Mouse (Mus musculus) granulocyte monocyte progenitor cell, adult 5-6 weeks (primary cell): ENCODE data around the gene Pgp. TPM values are rescaled to one million over a fixed set of nuclear protein-coding genes. Genes with fewer than 3 reads are reported as not detected.

Source experiments
- ATAC-seq: replicated peaks from 2 replicates; pipeline ENCODE4 v1.8.0; 2016; ENCODE audit warnings: mild to moderate bottlenecking, moderate TSS enrichment, inconsistent platforms; ENCODE audit not compliant: poor library complexity, severe bottlenecking
- total RNA-seq, 2 experiments: library from RNA; stranded (forward) in 1 of 2; stranded (reverse) in 1 of 2; fragments of 200-712, 200-1000 nt in 1 of 2; fragments of >200 nt in 1 of 2; fragmentation: Nextera tagmentation in 1 of 2; gene quantifications; 2 replicates each; pipeline ENCODE4 v1.2.3; 2014 to 2017

Gene Pgp
- total RNA-seq, 2 experiments from 2014 or later, result 11.6 to 25.4 TPM

DNA sequence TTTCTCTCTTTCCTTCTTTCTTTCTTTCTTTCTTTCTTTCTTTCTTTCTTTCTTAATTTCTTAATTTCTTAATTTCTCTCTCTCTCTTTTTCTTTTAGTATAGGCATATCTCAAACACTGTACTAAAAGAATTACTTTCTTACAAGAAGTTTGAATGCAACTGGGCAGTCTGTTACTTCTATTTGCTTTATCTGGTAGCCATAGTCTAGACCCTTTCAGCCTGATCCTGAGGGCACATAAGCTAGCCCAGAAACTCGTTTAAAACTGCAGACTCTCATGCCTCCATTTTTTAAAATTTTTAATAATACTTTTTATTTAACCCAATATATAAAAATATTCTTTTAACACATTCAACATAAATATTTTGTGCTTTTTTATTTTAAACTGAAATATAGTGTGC is 9.2 kb downstream of the Pgp start:
- no peak for ATAC-seq

DNA sequence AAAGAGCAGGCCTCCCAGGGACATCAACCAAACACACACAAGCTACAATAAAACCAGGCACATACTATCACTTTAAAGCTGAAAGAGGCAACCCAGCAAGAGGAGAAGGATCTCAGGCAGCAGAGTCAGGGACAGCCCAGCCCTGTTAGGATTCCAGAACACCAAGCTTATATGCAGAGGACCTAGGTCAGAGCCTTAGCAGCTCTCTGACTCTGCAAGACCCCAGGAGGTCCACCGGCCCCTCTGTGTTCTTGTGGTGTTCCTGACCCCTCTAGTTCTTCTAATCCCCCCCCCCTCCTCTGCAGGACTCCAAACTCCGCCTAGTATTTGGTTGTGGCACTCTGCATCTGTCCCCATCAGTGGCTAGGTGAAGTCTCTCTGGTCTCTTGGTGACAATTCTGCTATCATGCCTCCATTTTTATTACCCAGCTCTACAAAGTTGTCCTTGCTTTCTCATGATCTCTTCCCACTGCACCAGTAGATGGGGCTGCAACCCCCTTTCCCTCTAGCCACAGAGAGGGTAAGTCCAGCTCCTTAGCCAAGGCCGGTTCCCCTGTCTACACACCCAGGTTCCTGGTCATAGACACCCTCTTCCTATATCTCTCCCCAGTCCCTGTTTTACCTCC is 10.1 kb downstream of the Pgp start:
- peak; percentile 39 for ATAC-seq

DNA sequence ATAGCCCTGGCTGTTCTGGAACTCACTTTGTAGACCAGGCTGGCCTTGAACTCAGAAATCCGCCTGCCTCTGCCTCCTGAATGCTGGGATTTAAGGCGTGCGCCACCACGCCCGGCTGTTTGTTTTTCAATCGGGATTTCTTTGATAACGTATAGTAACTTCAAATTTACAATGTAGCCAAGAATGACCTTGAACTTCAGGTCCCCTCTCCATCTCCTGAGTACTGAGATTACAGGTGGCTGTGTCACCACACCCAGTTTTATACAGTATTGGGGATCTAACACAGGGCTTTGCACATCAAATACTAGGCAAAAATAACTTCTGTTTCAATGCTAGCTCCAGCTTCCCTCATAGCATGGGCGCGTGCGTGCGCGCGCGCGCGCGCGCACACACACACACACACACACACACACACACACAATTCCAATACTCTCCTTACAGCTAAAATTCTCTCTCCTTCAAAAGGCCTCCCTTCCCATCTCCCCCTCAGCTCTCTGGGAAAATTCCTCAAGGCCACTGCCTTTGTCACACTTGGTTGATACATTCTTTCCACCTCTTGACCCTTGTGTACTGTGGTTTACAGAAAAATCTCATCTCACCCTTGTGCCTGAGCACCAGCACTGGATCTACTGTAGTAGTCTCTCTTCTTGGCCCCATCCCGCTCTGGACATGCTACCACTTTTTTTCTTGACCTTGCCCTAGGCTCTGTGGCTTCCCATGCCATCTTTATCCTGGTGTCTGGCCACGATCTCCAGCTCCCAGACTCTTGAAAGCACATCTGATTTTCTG is 11.0 kb downstream of the Pgp start:
- no peak for ATAC-seq

DNA sequence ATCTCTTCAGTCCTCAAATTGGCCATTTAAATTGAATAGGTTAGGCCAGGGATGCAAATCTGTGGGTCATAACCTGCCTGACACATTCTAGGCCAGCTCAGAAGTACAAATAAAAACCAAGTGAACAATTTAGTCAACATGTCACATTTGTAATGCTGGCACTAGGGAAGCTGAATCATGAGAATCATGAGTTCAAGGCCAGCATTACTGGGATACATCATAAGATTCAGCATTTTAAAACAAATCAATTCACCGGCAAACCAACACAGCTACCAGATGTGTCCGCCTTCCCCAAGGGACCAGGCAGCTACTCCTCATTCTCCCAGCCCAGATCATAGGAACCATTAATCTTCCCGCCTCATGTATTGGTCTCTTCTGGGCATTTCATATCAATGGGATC is 13.3 kb downstream of the Pgp start:
- no peak for ATAC-seq

DNA sequence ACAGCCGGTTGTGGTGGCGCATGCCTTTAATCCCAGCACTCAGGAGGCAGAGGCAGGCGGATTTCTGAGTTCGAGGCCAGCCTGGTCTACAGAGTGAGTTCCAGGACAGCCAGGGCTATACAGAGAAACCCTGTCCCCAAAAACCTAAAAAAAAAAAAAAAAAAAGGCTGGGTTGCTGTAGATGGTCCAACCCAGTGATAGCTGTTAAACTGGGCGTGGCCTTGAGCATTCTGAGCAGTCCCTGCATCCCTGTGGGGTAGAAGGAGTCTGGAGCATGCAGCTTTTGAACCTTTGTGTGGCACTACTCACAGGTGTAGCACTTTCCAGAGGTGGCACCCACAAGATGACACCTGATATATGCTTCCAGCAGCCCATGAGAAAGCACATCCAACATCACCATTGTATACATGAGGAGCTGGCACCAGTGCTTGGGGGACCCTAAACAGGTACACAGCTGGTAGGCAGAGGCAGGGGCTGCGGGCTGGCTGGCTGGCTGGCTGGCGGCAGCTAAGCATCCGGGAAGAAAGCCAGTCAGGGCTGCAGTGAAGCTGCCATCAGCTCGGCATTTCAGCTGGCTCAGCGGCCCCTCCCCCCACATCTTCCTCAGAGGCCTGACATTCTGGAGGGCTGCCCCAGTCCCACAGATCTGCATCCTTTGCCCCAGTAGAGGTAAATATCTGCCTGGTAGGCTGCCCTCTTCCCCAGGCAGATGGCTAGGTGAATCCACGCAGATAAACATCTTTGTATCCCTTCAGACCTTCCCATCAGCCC is 15.1 kb downstream of the Pgp start:
- ATAC-seq, result no peak

DNA sequence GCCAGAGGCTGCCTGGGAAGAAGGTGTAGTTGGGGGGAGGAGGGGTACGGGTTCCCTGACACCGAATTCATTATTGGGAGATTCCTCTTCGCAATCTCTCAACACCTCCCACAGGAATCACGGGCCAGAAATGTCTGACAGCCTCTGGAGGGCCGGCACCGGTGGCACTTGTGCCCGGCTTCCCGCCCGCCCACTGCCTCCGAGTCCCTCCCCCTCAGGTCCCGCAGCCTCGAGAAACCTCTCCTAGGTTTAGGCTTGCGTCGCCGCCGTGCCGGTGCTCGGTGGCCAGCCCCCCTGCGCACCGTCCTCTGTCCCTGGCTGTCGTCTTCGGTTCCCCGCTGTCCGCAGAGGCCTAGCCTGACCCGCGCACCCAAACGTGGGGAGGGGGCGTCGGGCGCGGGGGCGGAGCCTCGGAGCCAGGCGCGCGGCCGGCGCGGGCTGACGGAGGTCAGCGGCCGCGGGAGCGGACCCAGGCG is 18.0 kb downstream of the Pgp start, which contains the start of gene Caskin1:
Gene Caskin1, plus strand, starts transcription at position 416 of the 476 bp plus-strand sequence.
- peak; percentile 32 for ATAC-seq

DNA sequence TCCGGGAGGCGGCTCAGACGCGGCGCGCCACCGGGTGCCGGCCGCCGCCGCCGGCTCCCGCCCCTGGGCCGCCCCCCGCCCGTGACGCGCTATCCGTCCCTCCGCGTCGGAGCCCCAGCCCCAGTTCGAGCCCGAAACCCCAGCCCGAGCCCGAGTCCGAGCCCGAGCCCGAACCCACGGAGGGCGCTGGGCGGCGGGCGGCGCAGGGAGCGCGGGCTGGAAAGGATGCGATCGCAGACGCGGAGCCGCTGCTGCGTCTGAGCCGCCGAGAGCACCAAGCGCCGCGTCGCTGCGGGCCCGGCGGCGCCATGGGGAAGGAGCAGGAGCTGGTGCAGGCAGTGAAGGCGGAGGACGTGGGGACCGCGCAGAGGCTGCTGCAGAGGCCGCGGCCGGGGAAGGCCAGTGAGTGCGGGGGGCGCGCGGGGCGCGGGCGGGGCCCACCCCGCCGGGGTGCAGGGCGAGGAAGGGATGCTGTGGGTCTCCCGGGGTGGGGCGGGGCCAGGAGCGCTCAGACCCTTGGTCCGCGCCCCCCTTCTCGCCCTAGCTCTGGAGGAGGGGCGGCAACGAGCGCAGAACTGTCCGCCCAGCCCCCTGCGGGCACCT is 18.6 kb downstream of the Pgp start:
- ATAC-seq, result peak; percentile 38

DNA sequence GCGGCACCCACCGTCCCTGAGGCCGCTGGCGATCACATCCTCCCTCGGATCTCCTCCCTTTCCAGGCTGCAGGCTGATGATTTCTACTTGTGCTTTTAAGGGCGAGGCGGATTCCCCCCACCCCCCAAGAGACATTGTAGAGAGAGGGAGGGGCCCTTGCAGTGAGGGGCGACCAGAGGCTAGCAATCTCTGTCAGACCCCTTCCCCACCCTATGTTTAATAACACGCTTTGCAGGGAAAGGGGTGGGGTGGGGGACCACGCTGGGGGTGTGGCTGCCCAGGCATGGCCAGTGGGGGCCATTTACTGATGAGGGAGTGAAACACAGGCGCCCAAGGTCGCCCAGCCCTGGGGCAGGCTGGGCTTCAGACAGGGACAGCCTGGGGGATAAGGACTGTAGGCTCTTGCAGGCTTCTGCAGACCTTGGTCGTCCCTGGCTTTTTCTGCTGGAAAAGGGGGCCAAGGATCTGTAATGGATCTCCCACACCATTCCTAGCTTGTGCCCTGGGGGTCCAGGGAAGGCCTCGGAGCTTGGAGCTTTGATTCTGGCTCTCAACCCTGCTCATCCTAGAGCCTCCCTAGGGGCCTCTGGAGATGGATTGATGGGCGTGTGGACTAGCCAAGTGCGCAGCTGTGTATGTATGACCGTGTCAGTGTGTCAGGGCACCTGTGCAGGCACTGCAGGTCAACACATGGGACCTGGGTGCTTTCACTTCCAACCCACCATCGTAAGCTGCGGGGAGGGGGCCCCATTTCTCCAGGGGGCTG is 19.3 kb downstream of the Pgp start:
- ATAC-seq, result no peak

DNA sequence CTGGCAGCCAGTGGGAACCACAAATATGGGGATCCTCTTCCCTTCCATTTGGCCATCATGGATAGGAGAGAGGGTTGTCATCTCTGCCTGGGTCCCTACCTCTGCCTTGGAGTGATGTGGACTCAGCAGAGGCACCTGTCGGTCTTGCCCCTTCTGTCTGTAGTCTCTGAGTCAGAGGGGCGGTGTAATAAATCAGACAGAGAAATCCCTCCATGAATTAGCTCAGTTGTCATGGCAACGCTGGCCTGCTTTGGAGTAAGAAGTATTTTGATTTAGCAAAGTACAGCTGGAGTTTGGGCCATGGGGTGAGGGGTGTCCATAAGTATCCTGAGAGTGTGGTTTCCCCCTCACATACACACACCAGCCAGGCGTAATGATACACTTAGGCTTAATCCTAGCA is 20.2 kb downstream of the Pgp start:
- no peak for ATAC-seq

DNA sequence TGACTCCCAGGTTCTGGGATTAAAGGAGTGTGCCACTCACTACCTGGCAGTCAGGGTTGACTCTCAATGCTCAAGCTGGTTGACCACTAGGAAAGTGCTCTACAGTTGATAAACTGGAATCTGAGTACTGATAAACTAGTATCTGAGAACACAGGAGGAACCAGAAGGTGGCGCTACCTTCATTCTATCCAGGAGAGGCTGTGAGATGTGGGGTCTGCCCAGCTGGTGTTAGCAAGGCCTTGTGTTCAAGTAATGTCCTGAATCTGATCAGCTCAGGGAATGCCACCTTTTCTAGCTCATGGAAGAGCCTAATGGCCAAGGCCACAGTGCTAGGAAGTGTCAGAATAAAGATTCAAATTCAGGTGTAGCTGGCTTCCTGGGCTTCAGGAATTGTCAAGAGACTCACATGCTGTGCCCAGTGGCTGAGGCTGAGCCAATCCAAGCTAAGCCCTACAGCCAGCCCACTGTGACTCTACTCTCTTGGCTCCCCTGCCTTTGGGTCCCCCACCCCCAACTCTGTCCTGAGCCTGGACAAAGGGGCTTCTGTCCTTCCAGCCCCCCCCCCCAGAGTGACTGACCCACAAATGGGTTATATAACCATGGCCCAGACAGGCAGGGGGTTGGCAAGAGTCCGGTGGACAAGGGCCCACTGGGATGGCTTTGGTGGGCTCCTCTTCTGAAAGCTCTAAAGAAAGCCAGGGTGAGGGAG is 24.6 kb downstream of the Pgp start:
- peak; percentile 58 for ATAC-seq

DNA sequence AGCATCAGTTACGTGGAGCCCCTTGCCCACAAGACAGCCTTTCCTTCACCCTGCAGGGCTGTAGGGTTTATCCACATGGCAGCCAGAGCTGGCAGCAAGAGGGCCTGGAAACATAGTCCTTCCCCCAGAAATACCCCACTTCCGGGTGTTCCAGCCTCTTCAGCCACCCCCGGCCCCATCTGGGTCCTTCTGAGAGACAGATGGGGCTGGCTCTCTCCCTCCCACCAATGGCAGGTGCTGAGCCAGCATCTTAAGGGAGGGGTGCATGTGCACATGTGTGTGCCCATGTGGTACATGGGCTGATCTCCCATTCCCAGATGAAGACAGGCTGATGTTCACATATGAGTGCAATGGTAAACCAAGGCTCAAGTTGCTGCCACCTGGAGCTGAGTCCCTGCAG is 25.3 kb downstream of the Pgp start:
- ATAC-seq, result no peak

DNA sequence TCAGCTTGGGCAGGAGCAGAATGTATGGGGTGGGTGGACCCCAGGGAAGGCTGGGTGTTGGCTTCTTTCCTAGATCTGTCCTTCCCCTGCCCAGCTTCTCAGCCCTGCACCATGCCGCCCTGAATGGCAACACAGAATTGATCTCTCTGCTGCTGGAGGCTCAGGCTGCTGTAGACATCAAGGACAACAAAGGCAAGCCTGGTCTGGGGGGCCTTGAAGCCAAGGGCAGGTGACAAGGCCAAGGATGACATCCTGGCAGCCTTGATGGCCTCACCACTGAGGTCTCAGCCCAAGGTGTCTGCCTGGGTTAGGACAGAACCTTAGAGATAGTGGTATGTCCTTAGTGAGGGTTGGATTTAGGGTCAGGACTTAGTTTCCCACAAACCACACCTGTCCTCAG is 25.8 kb downstream of the Pgp start:
- ATAC-seq, result no peak

DNA sequence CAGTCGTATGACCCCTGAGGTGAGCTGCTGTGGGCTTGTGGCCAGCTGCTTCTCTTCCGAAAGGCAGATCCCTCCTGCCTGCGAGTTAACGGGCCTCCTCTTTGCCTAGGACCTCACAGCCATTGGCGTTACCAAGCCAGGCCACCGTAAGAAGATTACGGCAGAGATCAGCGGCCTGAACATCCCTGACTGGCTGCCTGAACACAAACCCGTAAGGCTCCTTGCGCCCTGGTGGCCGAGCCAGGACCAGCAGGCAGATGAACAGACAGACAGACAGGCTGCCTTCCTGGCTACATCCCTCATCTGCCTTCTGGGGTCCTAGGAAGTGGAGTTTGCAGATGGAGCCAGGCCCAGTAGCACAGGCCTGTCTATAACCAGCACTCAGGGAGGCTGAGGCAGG is 32.0 kb downstream of the Pgp start:
- ATAC-seq, result peak; percentile 36; the same call in 1 of the 2 replicates

DNA sequence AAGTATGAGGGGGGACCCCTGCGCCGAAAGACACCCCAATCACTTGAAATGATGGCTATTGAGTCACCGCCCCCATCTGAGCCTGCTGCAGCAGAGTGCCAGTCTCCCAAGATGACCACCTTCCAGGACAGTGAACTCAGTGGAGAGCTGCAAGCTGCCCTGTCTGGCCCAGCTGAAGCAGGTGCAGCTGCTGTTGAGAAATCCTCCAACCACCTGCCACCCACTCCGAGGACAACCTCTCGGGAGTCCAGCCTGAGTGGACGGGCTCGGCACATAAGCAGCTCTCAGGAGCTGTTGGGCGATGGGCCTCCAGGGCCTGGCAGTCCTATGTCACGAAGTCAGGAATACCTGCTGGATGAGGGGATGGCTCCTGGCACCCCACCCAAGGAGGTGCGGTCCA is 33.9 kb downstream of the Pgp start:
- no peak for ATAC-seq

DNA sequence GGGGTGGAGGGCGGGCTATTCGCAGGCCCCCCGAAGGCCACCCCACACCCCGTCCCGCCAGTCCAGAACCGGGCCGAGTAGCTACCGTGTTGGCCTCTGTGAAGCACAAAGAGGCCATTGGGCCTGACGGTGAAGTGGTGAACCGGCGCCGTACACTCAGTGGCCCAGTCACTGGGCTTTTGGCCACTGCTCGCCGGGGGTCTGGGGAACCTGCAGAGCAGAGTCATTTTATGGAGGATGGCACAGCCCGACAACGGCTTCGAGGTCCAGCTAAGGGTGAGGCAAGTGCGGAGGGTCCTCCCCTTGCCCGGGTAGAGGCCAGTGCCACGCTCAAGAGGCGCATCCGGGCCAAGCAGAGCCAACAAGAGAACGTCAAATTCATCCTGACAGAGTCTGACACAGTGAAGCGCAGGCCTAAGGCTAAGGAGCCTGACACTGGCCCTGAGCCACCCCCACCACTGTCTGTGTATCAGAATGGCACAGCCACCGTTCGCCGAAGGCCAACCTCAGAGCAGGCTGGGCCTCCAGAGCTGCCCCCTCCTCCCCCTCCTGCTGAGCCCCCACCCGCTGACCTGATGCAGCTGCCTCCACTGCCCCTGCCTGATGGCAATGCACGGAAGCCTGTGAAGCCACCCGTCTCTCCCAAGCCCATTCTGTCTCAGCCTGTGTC is 35.2 kb downstream of the Pgp start:
- no peak for ATAC-seq

DNA sequence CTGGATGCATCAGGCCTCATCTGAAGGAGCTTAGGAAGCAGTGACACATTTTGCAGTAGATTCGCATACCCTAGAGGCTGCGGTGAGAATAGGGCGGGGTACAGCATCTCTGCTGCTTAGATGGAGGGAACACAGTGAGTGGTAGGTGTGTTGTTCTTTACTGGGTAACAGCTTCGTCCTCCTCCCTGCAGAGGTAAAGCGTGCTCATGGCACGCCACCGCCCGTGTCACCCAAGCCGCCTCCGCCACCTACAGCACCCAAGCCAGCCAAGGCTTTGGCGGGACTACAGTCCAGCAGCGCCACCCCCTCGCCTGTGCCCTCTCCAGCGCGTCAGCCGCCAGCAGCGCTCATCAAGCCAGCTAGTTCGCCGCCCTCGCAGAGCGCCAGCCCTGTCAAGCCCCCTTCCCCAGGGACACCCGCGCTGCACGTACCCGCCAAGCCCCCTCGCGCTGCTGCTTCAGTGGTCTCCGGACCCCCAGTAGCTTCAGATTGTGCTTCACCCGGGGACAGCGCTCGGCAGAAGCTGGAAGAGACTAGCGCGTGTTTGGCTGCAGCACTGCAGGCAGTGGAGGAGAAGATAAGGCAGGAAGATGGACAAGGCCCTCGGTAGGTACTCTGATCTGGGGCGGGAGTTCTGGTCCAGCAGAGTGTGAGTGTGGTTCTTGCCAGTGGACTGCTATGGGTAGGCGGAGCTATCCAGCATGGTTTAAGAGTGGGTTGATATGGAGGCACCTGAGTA is 36.3 kb downstream of the Pgp start:
- ATAC-seq, result 0 out of 2 replicates have a peak, but pooled peaks have one; percentile 9

DNA sequence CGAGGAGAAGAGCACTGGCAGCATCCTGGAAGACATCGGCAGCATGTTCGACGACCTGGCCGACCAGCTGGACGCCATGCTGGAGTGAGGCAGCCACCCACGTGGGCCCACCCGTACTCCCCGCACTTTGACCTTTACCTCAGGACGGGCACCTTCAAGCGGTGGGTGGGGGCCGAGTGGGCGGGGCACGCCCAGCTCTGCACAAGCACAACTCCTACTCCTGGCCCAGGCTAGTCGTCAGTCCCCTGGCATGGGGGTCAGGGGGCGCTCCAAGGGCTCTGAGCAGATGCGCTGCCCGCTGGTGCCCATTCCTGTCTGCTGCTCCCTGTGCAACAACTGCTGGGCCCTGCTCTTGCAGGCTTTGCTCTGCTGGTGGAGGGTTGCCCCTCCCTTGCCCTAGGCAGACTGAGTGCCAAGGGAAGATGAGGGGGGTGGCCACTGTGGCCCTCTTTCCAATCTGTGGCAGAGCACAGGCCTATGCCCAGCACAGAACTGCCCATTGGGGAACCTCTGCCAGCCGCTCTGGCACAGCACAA is 37.0 kb downstream of the Pgp start:
- ATAC-seq, result no peak
